In genomic region chr19:29641510-29641909, GRCm38 (mm10) we compare ENCODE assay signal across 11 mouse cellular contexts. TPM values are rescaled to one million over a fixed set of nuclear protein-coding genes. Genes with fewer than 3 reads are reported as not detected.
DNase-seq lines count a peak whose midpoint lies in the region; ATAC-seq and TF ChIP-seq lines count a peak whose summit lies in the region.
"Had no signal": no experiment of that assay in that cellular context is flagged by ENCODE, and none has a peak within 500 bp of the region (broad histone marks: within the 10 kb centered on the region; RNA-seq: fewer than 3 reads in every experiment).

No protein-coding gene starts in this region.

- H3K36me3 ChIP-seq in kidney, embryonic 16.5 days (ENCODE audit: insufficient read depth, low read length): peaks cover 14% of the 10 kb centered on the region
- no peaks in the 10 kb centered on the region for H3K36me3 ChIP-seq in embryonic facial prominence, embryonic 11.5 days (replicated peaks; ENCODE audit: control insufficient read depth, insufficient read depth, low read depth, low read length)
- H3K36me3 ChIP-seq in limb, embryonic 13.5 days: peaks cover 17% of the 10 kb centered on the region

- H3K9me3 ChIP-seq in kidney, embryonic 16.5 days (ENCODE audit: low read length): peaks cover 4% of the 10 kb centered on the region; the same call in 1 of the 2 replicates
- H3K9me3 ChIP-seq in embryonic facial prominence, embryonic 11.5 days (replicated peaks; ENCODE audit: control insufficient read depth, low read length): no peaks in the 10 kb centered on the region
- H3K9me3 ChIP-seq in limb, embryonic 13.5 days: peaks cover 5% of the 10 kb centered on the region; the same call in 1 of the 2 replicates

- H3K4me2 ChIP-seq in kidney, embryonic 16.5 days (replicated peaks; ENCODE audit: low read depth, low read length): peak overlapping the region; percentile 40
- no peak overlapping the region; the same call in 1 of the 2 replicates for H3K4me2 ChIP-seq in embryonic facial prominence, embryonic 11.5 days (ENCODE audit: low read depth, low read length)
- peak overlapping the region; percentile 53 for H3K4me2 ChIP-seq in limb, embryonic 13.5 days (replicated peaks)

- peak overlapping the region; percentile 20; the same call in 1 of the 2 replicates for H3K9ac ChIP-seq in kidney, embryonic 16.5 days (replicated peaks; ENCODE audit: low read length)
- H3K9ac ChIP-seq in embryonic facial prominence, embryonic 11.5 days (replicated peaks; ENCODE audit: low read length): peak overlapping the region; percentile 32; the same call in 1 of the 2 replicates
- H3K9ac ChIP-seq in limb, embryonic 13.5 days: no peak overlapping the region

- no peak for TF ChIP-seq CTCF in gastrocnemius, adult 2 months (IDR thresholded peaks at IDR 0.05)

- intact Hi-C loops in gastrocnemius, adult 2 months (cut with DNase I): no loop called here

- H3K27me3 ChIP-seq in kidney, embryonic 16.5 days (ENCODE audit: insufficient read depth, low read length): no peaks in the 10 kb centered on the region
- no peaks in the 10 kb centered on the region for H3K27me3 ChIP-seq in embryonic facial prominence, embryonic 11.5 days (ENCODE audit: control insufficient read depth, insufficient read depth, low read length)
- no peaks in the 10 kb centered on the region for H3K27me3 ChIP-seq in limb, embryonic 13.5 days
- H3K27me3 ChIP-seq: Patski had no signal

- H3K27ac ChIP-seq in gastrocnemius, adult 2 months: peak overlapping the region; percentile 48
- H3K27ac ChIP-seq in kidney, embryonic 16.5 days (ENCODE audit: low read length): peak overlapping the region; percentile 26; the same call in 1 of the 2 replicates
- peak overlapping the region; percentile 25; the same call in 1 of the 2 replicates for H3K27ac ChIP-seq in embryonic facial prominence, embryonic 11.5 days (replicated peaks; ENCODE audit: low read depth, low read length)
- H3K27ac ChIP-seq in limb, embryonic 13.5 days: peak overlapping the region; percentile 39; the same call in 1 of the 2 replicates

- ATAC-seq in kidney, embryonic 16.5 days (ENCODE audit: low FRiP score, low TSS enrichment): peak; percentile 49; the same call in 1 of the 2 replicates
- no peak for ATAC-seq in embryonic facial prominence, embryonic 11.5 days (replicated peaks; ENCODE audit: insufficient number of reproducible peaks, low FRiP score, low TSS enrichment, low read depth)
- ATAC-seq in limb, embryonic 13.5 days (ENCODE audit: low FRiP score, low read depth): no peak
- no peak for ATAC-seq in megakaryocyte-erythroid progenitor cell, adult 5-6 weeks (replicated peaks; ENCODE audit: low FRiP score, low TSS enrichment, poor library complexity, severe bottlenecking)

- DNase-seq in gastrocnemius, adult 2 months: no peak
- DNase-seq in gastrocnemius, postnatal 25 days: no peak
- no peak for DNase-seq in kidney, postnatal 4 days
- DNase-seq in embryonic facial prominence, embryonic 11.5 days (ENCODE audit: low spot score): no peak
- no peak for DNase-seq in thymus, adult 18-20 months
- DNase-seq: cerebellum, adult 11 months had no signal

- 55% methylated on average over 5 of the region's 5 CpGs for WGBS in kidney, embryonic 16.5 days
- WGBS in embryonic facial prominence, embryonic 11.5 days: 37% methylated on average over 5 of the region's 5 CpGs
- 48% methylated on average over 5 of the region's 5 CpGs for WGBS in limb, embryonic 13.5 days

- peak overlapping the region; percentile 59 for H3K4me3 ChIP-seq in gastrocnemius, adult 2 months
- no peak overlapping the region for H3K4me3 ChIP-seq in kidney, embryonic 16.5 days (ENCODE audit: low read length)
- no peak overlapping the region for H3K4me3 ChIP-seq in embryonic facial prominence, embryonic 11.5 days (ENCODE audit: low read depth, low read length)
- H3K4me3 ChIP-seq in limb, embryonic 13.5 days: no peak overlapping the region

- peaks cover 27% of the 10 kb centered on the region for H3K4me1 ChIP-seq in kidney, embryonic 16.5 days (ENCODE audit: insufficient read depth, low read length)
- H3K4me1 ChIP-seq in embryonic facial prominence, embryonic 11.5 days (ENCODE audit: control insufficient read depth, insufficient read depth, low read length): no peaks in the 10 kb centered on the region; the same call in none of the 2 replicates
- H3K4me1 ChIP-seq in limb, embryonic 13.5 days: peaks cover 23% of the 10 kb centered on the region

RNA-seq across cellular contexts. Expression of gene Ermp1, which starts 6.7 kb away (rescaled TPM):
- total RNA-seq in gastrocnemius, adult 2 months (2021): 1 to 10 TPM; 7.2 to 7.9 TPM
- 1 to 10 TPM; 6.7 to 7.7 TPM for total RNA-seq in gastrocnemius, postnatal 25 days (2021)
- polyA plus RNA-seq in kidney, embryonic 16.5 days (2015; fragmentation: Nextera tagmentation; extraction: Ambion mirVana): 24.8 and 25.1 TPM in 2 replicates
- polyA plus RNA-seq in embryonic facial prominence, embryonic 11.5 days (2014; fragmentation: Nextera tagmentation; extraction: Ambion mirVana): 16.8 and 18.1 TPM in 2 replicates
- polyA plus RNA-seq in limb, embryonic 13.5 days (2015; fragmentation: Nextera tagmentation; extraction: Ambion mirVana): 13.4 and 13.9 TPM in 2 replicates
- total RNA-seq in megakaryocyte-erythroid progenitor cell, adult 5-6 weeks (2014; fragmentation: Nextera tagmentation): 19.9 and 31.0 TPM in 2 replicates
- 27.8 and 31.1 TPM in 2 replicates for total RNA-seq in megakaryocyte-erythroid progenitor cell, adult 5-6 weeks (2017)

RNA-seq across cellular contexts. Expression of gene Mlana, which starts 56.1 kb away (rescaled TPM):
- total RNA-seq in gastrocnemius, adult 2 months (2021): not detected
- not detected for total RNA-seq in gastrocnemius, postnatal 25 days (2021)
- not detected in 2 replicates for polyA plus RNA-seq in kidney, embryonic 16.5 days (2015; fragmentation: Nextera tagmentation; extraction: Ambion mirVana)
- 1.1 and 1.6 TPM in 2 replicates for polyA plus RNA-seq in embryonic facial prominence, embryonic 11.5 days (2014; fragmentation: Nextera tagmentation; extraction: Ambion mirVana)
- polyA plus RNA-seq in limb, embryonic 13.5 days (2015; fragmentation: Nextera tagmentation; extraction: Ambion mirVana): 0.32 and 0.43 TPM in 2 replicates
- not detected in 2 replicates for total RNA-seq in megakaryocyte-erythroid progenitor cell, adult 5-6 weeks (2014; fragmentation: Nextera tagmentation)
- not detected in 2 replicates for total RNA-seq in megakaryocyte-erythroid progenitor cell, adult 5-6 weeks (2017)
- total RNA-seq: adrenal gland, postnatal 10 days had no signal
